Mouse (Mus musculus) common myeloid progenitor, adult 5-6 weeks (primary cell): Measurements from ENCODE around the gene Podxl2. TPM values are rescaled to one million over a fixed set of nuclear protein-coding genes. Genes with fewer than 3 reads are reported as not detected.

Source experiments
- ATAC-seq: replicated peaks from 2 replicates; pipeline ENCODE4 v1.8.0; 2016; ENCODE audit warnings: low read depth, mild to moderate bottlenecking, moderate TSS enrichment, inconsistent platforms; ENCODE audit not compliant: poor library complexity, severe bottlenecking
- total RNA-seq: library from RNA; stranded (forward); fragments of 200-1000, 187-1606 nt; gene quantifications from 2 replicates; pipeline ENCODE4 v1.2.3, GENCODE M21; 2017

Gene Podxl2
- 0.55 TPM in 1 of 2 replicates, not detected in the other for total RNA-seq

DNA sequence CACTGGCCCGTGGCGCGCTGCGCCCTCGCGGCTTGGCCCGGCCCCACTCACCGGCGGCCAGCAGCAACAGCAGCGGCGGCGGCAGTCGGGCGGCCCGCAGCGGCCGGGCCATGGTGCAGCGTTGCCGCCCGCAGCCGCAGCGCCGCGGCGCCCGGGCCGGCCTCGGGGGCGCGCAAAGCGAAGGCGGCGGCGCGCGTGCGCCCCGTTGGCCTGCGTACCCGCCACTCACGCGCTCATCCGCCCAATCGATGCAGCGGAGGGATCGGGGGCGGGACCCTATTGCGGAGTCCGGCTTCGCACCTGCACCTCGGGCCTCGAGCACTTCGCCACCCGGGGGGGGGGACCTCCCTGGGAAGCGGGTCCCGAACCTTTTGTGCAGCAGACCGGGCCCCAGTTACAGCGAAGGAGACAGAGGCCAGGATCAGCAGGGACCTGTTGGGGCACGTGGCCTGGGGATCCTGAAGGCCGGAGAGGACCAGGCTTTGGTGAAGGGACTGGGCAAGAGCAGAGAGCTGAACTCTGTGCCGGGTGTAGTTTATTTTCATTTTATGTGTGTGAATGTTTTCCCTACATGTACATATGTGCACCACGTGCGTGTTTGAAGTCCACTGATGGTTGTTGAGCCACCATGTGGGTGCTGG is at the start of gene Podxl2:
Gene Podxl2, minus strand, starts transcription at position 177 of the 641 bp plus-strand sequence.
- ATAC-seq, result peak; percentile 45

DNA sequence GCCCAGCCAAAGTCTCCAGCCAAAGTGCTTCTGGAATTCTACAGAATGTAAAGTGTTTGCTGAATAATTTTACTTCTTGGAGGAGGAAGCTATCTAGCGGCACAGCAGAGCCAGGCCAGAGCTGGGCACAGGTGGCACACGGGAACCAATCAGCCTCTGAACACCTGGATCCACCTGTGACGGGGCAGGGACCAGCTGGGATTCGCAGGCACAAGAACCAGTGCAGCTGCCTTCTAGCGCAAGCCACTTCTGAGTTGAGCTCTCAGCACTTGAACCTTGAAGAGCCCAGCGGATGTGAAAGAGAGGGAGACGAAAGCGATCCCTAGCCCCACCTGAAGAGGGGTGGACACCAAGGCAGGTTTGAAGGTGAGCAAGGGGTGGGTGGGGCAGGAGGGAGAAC is 44.0 kb upstream of the Podxl2 start:
- ATAC-seq, result no peak

DNA sequence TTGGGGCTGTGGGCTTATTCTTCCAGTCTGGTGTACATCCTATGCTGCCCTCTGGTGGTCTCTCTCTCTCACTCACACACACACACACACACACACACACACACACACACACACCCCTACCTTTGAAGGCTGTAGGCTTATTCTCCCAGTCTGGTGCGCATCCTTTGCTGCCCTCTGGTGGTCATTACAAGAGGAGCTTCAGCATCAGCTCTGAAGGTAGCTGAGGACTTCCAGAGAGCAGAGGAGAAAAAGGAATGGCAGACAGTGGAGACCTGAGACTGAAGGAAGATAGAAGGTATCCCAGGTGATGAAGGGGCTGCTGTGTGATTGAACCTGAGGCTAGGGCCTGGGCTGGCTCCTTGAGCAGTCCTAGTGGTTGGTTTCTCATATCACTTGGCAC is 41.3 kb upstream of the Podxl2 start:
- no peak for ATAC-seq

DNA sequence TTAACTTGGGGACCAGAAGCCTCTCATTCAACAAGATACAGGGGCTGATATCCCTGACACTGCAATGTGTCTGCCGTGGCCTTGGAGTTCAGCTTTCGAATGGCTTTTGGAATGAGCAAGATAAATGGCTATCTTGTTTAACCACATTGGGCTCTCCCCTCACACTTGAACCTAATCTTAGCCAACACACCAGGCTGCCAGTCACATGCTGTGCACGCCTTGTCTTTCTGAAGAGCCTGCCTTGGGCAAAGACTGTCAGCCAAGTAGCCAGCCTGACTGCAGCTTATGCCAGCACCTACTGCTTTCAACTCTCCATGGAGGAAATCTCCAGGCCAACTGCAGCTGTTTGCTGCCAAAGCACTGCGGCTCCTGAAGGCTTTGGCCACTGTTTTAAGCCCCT is 40.7 kb upstream of the Podxl2 start:
- peak; percentile 83 for ATAC-seq

DNA sequence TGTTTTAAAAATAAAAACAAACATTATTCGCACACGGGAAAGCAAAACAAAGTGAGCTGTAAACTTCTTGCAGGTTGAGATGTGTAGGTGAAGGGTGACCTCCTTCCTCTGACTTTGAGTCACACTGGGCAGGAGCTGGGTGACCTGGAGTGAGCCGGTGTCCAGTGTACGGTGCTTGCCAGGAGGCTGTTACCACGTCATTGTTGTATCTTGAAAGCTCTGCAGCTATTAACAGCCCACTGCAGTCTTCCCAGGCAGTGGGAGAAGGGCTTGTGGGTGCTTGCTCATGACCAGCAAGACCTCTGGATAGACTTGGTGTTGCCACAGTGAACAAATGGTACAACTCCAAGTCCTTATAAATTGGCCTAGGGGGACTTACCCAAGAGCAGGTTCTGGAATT is 40.0 kb upstream of the Podxl2 start:
- ATAC-seq, result no peak

- no peak for ATAC-seq
Measured at GRCm38 (mm10) chr6:88913440-88913839, 38.6 kb upstream of the Podxl2 start.

GRCm38 (mm10) chr6:88913022-88913421 is 38.2 kb upstream of the Podxl2 start:
- no peak for ATAC-seq

DNA sequence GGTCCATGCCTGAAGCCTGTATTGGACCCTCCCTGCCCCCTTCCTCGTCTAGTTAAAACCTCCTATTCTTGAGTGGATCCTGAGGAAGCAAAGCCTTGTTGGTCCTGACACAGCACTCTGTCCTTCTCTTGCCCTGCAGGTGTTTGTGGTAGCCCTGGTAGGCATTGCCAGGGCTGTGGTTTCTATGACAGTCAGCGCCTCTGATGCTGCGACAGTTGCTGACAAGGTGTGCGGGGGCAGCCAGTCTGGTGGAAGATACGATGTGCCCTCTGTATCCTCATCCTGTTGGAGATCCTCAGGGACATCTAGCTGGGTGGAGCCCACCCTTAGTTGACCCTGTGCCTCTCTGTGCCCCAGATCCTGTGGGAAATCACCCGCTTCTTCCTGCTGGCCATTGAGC is 34.3 kb upstream of the Podxl2 start:
- ATAC-seq, result no peak

DNA sequence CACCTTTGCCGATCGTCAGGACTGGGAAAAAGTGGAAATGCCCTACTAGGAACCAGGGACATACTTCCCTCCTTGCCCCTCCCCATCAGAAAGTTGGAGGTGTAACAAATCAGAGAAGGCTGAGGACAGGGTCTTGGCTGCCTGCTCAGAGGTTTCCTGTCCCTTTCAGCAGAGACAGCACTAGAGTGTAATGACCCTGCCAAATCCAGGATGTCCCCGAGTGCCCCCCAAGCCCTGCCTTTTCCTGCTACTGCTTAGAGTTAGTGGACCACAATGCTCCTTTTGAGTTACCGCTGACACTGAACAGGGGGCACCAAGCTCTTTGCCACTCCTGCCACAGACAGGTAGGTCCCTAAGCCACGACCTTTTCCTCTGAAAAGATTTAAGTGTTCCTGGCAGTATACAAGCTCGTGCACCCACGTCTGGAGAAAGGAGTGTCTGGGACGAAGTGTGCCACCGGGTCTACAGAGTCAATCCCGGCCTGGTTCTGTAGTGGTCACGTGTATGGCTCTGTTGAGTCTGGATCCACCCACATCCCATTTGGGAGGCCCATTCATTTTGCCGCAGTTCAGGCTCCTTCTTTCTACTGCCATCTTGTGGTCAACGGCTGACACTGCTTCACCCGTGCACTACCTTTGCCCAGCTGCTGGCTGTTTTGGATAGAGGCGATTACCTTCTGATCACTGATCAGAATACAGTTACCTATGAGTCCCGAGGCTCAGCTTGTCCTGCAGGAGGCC is 31.7 kb upstream of the Podxl2 start:
- ATAC-seq, result peak; percentile 43

- ATAC-seq, result no peak
Measured at GRCm38 (mm10) chr6:88905042-88905441, 30.2 kb upstream of the Podxl2 start.

DNA sequence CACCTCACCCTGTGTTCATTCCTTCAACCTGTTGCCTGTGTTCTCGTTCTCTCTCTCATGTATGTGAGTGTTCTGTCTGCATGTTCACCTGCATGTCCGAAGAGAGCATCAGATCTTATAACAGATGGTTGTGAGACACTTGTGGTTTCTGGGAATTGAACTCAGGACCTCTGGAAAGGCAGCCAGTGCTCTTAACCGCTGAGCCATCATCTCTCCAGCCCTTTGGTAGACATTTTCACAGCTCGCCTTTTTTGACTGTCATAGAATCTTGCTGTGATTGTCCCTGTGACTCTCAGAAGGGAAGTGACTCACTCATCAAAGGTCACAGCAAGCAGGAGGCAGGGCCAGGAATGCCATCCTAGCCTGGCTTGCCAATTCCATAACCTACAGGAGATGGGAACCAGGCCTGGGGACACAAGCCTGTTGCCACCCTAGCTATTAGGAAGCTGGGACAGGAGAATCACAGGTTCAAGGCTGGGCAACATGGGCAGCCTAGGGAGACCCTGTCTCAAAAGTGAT is 29.7 kb upstream of the Podxl2 start:
- ATAC-seq, result no peak

DNA sequence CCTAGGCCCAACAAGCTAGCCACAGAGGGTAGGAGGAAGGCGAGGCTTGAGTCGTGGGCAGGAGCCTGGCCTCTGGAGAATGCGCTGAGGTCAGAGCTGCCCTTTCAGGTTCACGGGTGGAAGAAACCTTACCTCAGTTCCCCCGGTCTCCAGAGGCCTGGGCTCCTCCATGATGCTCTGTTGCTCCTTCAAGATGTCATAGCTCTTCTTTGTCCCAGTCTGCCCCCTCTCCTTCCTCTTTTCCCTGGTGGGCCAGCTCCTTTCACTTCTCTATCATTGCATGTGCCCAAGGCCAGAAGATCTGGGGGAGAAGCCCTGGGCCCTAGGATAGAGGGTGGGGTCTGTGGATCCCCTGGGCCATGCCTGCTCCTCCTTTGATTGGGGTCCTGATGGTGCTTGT is 28.9 kb upstream of the Podxl2 start:
- ATAC-seq, result peak; percentile 7; the same call in 1 of the 2 replicates

GRCm38 (mm10) chr6:88901947-88902820 is 27.3 kb upstream of the Podxl2 start, which contains the start of gene Tpra1:
Gene Tpra1, plus strand, starts transcription at chr6:88902251.
- peak; percentile 76 for ATAC-seq

DNA sequence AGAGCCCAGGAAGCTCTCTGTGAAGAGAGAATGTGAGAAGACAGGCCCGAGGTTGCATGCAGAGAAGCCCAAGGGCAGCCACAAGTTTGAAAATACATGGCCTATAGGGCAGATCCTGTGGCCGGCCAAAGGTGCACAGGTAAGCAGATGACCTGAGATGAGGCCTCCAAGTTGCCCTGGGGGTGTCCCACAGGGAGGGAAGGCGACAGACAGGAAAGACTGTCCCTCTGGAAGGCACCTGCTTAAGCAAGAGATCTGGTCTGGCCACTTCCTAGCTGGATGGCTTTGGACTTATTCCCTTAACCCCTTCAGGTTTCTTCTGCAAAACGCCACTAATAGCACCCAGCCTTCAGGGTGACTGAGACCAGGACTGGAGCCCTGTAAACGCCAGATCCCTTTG is 26.6 kb upstream of the Podxl2 start:
- ATAC-seq, result no peak

- no peak for ATAC-seq
Measured at GRCm38 (mm10) chr6:88899628-88900027, 24.8 kb upstream of the Podxl2 start.

DNA sequence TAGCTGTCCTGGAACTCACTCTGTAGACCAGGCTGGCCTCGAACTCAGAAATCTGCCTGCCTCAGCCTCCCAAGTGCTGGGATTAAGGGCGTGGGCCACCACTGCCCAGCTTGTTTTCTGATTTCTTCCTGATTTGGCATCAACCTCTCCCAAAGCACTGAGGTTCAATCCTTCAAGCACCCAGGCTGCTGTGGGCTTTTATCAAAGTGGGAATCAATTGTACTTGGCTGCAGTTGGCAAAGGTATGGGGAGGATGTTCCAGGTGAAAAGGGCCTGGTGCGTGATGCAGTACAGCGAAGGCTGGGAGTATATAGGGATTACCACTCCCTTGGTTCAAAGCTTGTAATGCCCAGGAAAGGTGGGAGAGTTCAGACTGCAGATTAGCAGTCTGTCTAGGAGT is 24.2 kb upstream of the Podxl2 start:
- ATAC-seq, result no peak

GRCm38 (mm10) chr6:88898534-88899048 is 23.7 kb upstream of the Podxl2 start, which contains the start of gene Mcm2:
Gene Mcm2, minus strand, starts transcription at chr6:88898780.
- ATAC-seq, result peak; percentile 71

- no peak for ATAC-seq
Measured at GRCm38 (mm10) chr6:88897246-88897645, 22.4 kb upstream of the Podxl2 start.

GRCm38 (mm10) chr6:88895943-88896342 is 21.1 kb upstream of the Podxl2 start:
- no peak for ATAC-seq

DNA sequence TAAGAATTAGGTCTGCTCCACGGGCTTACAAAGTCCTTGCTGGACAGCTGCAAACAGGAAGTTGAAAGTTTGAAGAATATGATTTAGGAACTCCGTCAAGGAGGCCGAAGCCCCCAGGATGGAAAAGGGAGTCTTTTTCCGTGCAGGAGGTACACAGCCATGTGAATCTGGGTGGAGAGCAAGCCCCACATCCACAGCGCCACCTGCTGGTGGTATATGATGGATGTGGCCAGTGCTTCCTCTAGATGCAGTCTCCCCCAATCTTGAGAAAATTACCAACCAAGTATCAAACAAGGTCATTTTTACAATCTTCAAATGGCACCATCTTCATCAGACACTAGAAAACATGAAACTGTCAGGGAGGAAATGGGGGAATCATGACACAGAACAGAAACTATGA is 18.7 kb upstream of the Podxl2 start:
- ATAC-seq, result 0 out of 2 replicates have a peak, but pooled peaks have one; percentile 41
